Mouse (Mus musculus) myocyte (in vitro differentiated cells): ENCODE measurements at regions not wholly inside any gene's neighbourhood (a gene's known extent, or its start where the extent isn't known, plus 50 kb on each side); places are given as distances from the start of the nearest gene placed in this dataset.

Source experiments
- CEBPB ChIP-seq: IDR thresholded peaks from 2 replicates; pipeline ENCODE4 v1.6.1; 2011; ENCODE audit warnings: mild to moderate bottlenecking, moderate library complexity; ENCODE audit not compliant: poor library complexity, insufficient read depth, severe bottlenecking
- E2F4 ChIP-seq: IDR thresholded peaks from one replicate; pipeline ENCODE4 v1.6.1; 2011; ENCODE audit warnings: mild to moderate bottlenecking, control low read depth, moderate library complexity; ENCODE audit not compliant: insufficient read depth
- MAX ChIP-seq: IDR thresholded peaks from one replicate; pipeline ENCODE4 v1.6.1; 2011; ENCODE audit warnings: low read depth, mild to moderate bottlenecking, control low read depth
- MYOD1 ChIP-seq, 3 experiments: IDR thresholded peaks; one replicate each; pipeline ENCODE4 v1.6.1; 2011; ENCODE audit warnings: control low read depth in 2 of 3, low read depth in 2 of 3, mild to moderate bottlenecking in 2 of 3, moderate library complexity in 1 of 3; ENCODE audit not compliant: insufficient read length in 2 of 3, control insufficient read depth in 1 of 3
- MYOG ChIP-seq, 3 experiments: IDR thresholded peaks; one replicate each; pipeline ENCODE4 v1.6.1; 2011; ENCODE audit warnings: control low read depth in 2 of 3, low read depth in 2 of 3, mild to moderate bottlenecking in 2 of 3; ENCODE audit not compliant: insufficient read length in 2 of 3, control insufficient read depth in 1 of 3, insufficient read depth in 1 of 3
- POLR2A ChIP-seq: IDR thresholded peaks from one replicate; pipeline ENCODE4 v1.6.1; 2011; ENCODE audit warnings: low read depth, mild to moderate bottlenecking, control low read depth, moderate library complexity; ENCODE audit not compliant: insufficient read length
- POLR2AphosphoS2 ChIP-seq: IDR thresholded peaks from one replicate; pipeline ENCODE4 v1.6.1; 2011; ENCODE audit warnings: low read depth, control low read depth; ENCODE audit not compliant: insufficient read length
- REST ChIP-seq: IDR thresholded peaks from one replicate; pipeline ENCODE4 v1.6.1; 2011; ENCODE audit warnings: mild to moderate bottlenecking, control low read depth, moderate library complexity; ENCODE audit not compliant: insufficient read depth, insufficient read length
- SRF ChIP-seq: IDR thresholded peaks from one replicate; pipeline ENCODE4 v1.6.1; 2011; ENCODE audit warnings: low read depth; ENCODE audit not compliant: control insufficient read depth, insufficient read length
- TCF12 ChIP-seq: IDR thresholded peaks from one replicate; pipeline ENCODE4 v1.6.1; 2011; ENCODE audit warnings: mild to moderate bottlenecking, control low read depth; ENCODE audit not compliant: poor library complexity, insufficient read depth, severe bottlenecking
- TCF3 ChIP-seq: IDR thresholded peaks from one replicate; pipeline ENCODE4 v1.6.1; 2011; ENCODE audit warnings: low read depth, control low read depth; ENCODE audit not compliant: insufficient read length
- USF1 ChIP-seq: IDR thresholded peaks from one replicate; pipeline ENCODE4 v1.6.1; 2011; ENCODE audit warnings: low read depth, mild to moderate bottlenecking, control low read depth, moderate library complexity

DNA sequence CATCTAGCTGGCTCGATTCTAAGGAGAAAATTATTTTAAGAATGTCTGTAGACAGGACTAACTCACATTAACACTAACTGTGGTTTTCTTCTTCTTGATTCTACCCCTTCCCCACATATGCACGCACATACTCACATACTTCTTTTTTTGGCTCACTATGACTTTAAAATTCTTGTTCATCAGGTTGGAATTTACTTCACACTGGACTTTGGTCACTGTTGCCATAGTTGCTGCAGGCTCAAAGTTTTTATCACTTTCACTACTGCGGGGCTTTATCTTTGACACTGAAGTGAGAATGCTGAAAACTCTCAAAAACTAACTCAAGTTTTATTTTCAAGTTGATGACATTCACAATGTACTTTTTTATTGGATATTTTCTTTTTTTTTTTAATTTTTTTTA lies 71.4 kb upstream of the Hpgd start:
- no peak for TF ChIP-seq POLR2A
- no peak for TF ChIP-seq TCF12
- no peak for TF ChIP-seq MAX
- no peak for TF ChIP-seq SRF
- TF ChIP-seq REST: no peak
- no peak for TF ChIP-seq E2F4
- TF ChIP-seq CEBPB: no peak
- no peak for TF ChIP-seq MYOD1 (IDR thresholded peaks at IDR 0.05; ENCODE audit: control insufficient read depth in 1 of 3, insufficient read length in 2 of 3, low read depth in 2 of 3)
- no peak for TF ChIP-seq MYOG (IDR thresholded peaks at IDR 0.05; ENCODE audit: control insufficient read depth in 1 of 3, insufficient read depth in 1 of 3, insufficient read length in 2 of 3, low read depth in 2 of 3)
- no peak for TF ChIP-seq TCF3
- no peak for TF ChIP-seq USF1
- TF ChIP-seq POLR2AphosphoS2: no peak
